Mouse (Mus musculus) naive thymus-derived CD4-positive, alpha-beta T cell, adult 5 months (primary cell): Measurements from ENCODE around the gene Nop53. TPM values are rescaled to one million over a fixed set of nuclear protein-coding genes. Genes with fewer than 3 reads are reported as not detected.

Experiments used
- polyA plus RNA-seq: library from polyadenylated mRNA; unstranded; fragments of 100-300 nt; shearing (Covaris generic); gene quantifications from one replicate; pipeline ENCODE4 v1.2.1, GENCODE M21; 2017

Gene Nop53
- 786 TPM for polyA plus RNA-seq

DNA sequence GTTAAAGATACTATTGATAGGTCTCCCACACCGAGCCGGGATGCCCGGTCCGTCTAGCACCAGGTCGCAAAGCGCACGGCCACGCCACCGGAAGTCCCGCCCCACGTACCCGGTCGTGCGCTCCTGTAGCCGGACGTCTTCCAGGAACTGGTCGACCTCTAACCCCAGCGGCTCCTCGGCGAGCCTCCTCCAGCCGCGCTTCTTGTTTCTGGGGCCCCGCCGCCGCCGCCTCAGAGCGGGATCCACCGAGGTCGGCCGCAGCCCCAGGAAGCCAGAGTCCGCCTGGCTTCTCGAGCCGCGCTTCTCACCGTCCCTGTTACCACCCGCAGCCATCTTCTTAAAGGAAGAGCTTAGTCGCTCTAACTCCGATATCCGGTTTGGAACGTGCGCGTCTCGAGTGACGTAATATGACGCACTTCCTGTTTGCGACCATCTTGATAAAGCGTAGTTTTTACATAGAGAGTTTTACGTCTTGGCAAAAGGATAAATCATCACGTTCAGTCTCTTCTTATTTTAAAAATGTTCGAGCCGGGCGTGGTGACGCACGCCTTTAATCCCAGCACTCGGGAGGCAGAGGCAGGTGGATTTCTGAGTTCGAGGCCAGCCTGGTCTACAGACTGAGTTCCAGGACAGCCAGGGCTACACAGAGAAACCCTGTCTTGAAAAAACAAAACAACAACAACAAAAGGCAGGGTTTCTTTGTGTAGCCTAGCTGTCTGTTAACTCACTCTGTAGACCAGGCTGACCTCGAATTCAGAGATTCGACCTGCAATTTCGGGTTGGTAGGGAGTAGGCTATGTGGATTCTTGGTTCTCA lies at the start of gene Nop53:
Nop53 (minus strand) TSS at position 354 of the 816 bp plus-strand sequence.

DNA sequence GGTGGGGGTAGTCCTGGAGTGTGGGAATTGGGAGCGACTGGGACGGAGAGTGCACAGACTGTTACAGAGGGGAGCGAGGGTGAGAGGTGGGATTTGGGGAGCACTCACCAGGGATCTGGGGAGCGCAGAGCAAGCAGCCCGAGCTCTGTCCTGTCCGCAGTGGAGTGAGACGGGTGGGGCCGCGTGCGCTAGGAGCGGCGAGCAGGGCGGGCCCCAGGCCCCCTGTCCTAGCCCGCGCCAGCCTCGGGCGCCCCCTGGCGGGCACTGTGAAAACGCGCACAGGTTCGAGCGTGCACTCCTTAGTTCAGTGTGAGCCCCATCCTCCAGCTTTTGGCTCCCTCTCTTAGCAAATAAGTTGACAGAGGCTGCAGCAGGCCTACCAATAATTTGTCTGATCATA lies 21.4 kb upstream of the Nop53 start, which contains the start of gene Ehd2:
Ehd2 (minus strand) TSS at position 256 of the 400 bp plus-strand sequence.

DNA sequence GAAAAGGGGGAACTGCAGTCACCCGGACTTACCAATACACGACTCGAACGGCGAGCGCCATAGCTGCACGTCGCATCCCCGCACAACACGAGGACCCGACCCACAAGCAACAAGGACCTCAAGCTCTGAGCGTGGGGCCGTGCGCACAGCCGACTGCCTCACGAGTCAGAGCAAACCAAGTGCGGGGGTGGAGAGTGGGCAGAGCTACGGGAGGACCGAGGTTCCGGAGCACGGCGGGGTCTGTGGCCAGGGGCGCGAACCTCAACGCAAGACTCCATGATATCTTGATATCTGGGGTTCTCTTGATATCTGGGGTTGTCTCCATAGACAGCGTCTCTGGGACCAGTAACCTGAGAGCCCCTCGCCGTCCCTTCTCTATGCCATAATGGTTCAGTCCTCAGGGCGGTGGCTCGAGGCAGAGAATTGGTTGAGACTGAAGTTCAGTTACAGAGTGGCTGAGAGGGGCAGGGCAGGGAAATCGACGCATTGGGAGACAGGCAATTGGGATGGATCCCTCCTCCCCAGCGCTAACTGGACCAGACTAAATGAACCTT lies 23.6 kb downstream of the Nop53 start, which contains the start of gene Selenow:
Selenow (minus strand) TSS at position 183 of the 554 bp plus-strand sequence.

Other genes with a start within 250 kb of the Nop53 start
- gene Obox5, start 195.9 kb downstream of the Nop53 start, polyA plus RNA-seq, result not detected
- not detected for gene Obox6, start 106.4 kb downstream of the Nop53 start, polyA plus RNA-seq
- not detected for gene Crx, start 66.1 kb downstream of the Nop53 start, polyA plus RNA-seq
- not detected for gene Crxos, start 63.5 kb downstream of the Nop53 start, polyA plus RNA-seq
- gene Selenow, start 23.7 kb downstream of the Nop53 start, polyA plus RNA-seq, result 472 TPM
- gene Ehd2, start 21.5 kb upstream of the Nop53 start, polyA plus RNA-seq, result not detected
- gene Bicra, start 101.8 kb upstream of the Nop53 start, polyA plus RNA-seq, result 6.9 TPM
- 0.07 TPM for gene Zfp541, start 115.7 kb upstream of the Nop53 start, polyA plus RNA-seq
- gene Napa, start 152.4 kb upstream of the Nop53 start, polyA plus RNA-seq, result 324 TPM
- 22.8 TPM for gene Kptn, start 173.8 kb upstream of the Nop53 start, polyA plus RNA-seq
- not detected for gene Slc8a2, start 183.8 kb upstream of the Nop53 start, polyA plus RNA-seq
- gene Meis3, start 229.0 kb upstream of the Nop53 start, polyA plus RNA-seq, result 54.5 TPM